Comparison of ENCODE assay signal across 1 mouse cellular context in the genomic region with DNA sequence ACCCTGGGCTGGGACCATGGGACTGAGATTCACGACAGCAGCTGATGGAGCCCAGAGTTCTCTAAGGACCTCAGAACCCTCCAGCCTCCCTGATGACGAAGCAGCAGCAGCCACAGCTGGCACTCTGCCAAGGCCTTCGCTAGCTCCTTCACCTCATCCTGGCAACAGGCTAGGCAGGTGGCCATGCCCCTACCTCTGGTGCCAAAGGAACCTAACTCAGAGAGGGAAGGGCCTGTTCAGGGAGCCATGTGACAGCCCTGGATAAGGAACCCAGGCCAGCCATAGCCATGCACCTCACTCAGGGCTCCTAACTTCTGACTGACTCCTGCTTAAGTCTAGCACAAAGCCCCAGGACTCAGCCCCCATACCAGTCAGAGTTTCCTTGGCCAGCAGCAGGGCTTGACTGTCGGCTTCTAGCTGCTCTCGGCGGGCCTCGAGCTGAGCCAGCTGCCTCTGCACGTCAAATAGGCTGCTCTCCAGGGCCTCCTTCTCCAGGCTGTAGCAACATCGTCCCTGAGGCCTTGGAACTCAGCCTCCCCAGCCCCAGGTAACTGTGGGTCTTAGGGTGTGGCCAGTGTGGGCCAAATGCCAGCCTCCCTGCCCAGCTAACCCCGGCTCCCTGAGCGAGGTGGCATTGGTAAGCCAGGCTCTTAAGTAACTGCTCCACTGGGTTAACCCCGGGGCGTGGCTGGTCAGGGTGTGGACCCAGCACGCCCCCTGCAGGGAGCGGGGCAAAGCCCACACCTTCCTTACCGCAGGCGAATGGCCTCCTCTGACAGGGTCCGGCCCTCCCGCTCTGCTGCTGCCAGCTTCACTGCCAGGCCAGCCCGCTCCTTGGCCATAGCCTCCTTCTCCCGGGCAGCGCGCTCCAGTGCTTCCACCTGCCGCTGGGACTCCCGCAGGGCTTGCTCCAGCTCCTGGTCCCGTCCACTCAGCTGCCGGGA.
TF ChIP-seq lines count a peak whose summit lies in the region.

No protein-coding gene starts in this region.

TF ChIP-seq in myocyte, 11 proteins besides CTCF, POLR2A, EP300 and RAD21:
- peak in 1 of 3 experiments; percentile 18 for TF ChIP-seq MYOG (IDR thresholded peaks at IDR 0.05; ENCODE audit: control insufficient read depth in 1 of 3, insufficient read depth in 1 of 3, insufficient read length in 2 of 3, low read depth in 2 of 3)
- TF ChIP-seq MAX (IDR thresholded peaks at IDR 0.05; ENCODE audit: low read depth) = no peak
- no peak for TF ChIP-seq TCF3 (IDR thresholded peaks at IDR 0.05; ENCODE audit: insufficient read length, low read depth)
- TF ChIP-seq CEBPB (IDR thresholded peaks at IDR 0.05; ENCODE audit: insufficient read depth, poor library complexity, severe bottlenecking) = no peak
- TF ChIP-seq USF1 (IDR thresholded peaks at IDR 0.05; ENCODE audit: low read depth) = no peak
- no peak for TF ChIP-seq SRF (IDR thresholded peaks at IDR 0.05; ENCODE audit: control insufficient read depth, insufficient read length, low read depth)
- peak in 2 of 3 experiments; percentile 62 to 66 for TF ChIP-seq MYOD1 (IDR thresholded peaks at IDR 0.05; ENCODE audit: control insufficient read depth in 1 of 3, insufficient read length in 2 of 3, low read depth in 2 of 3)
- no peak for TF ChIP-seq POLR2AphosphoS2 (IDR thresholded peaks at IDR 0.05; ENCODE audit: insufficient read length, low read depth)
- no peak for TF ChIP-seq E2F4 (IDR thresholded peaks at IDR 0.05; ENCODE audit: insufficient read depth)
- TF ChIP-seq REST (IDR thresholded peaks at IDR 0.05; ENCODE audit: insufficient read depth, insufficient read length) = no peak
- TF ChIP-seq TCF12 (IDR thresholded peaks at IDR 0.05; ENCODE audit: insufficient read depth, poor library complexity, severe bottlenecking) = no peak
